Mouse (Mus musculus) ES-Bruce4 (cell line): ENCODE measurements around the gene Hyal2. TPM values are rescaled to one million over a fixed set of nuclear protein-coding genes. Genes with fewer than 3 reads are reported as not detected.

Experiments used
- H3K27ac ChIP-seq: 2 replicates; pipeline ENCODE4 v1.5.1; 2012; ENCODE audit warnings: low read length, inconsistent platforms; ENCODE audit not compliant: insufficient read depth
- H3K27me3 ChIP-seq: 2 replicates; pipeline ENCODE4 v1.6.1; 2012; ENCODE audit warnings: mild to moderate bottlenecking, low read length, inconsistent platforms; ENCODE audit not compliant: control insufficient read depth, poor library complexity, insufficient read depth, severe bottlenecking
- H3K36me3 ChIP-seq: 2 replicates; pipeline ENCODE4 v1.6.1; 2012; ENCODE audit warnings: inconsistent platforms, mild to moderate bottlenecking, low read length, moderate library complexity; ENCODE audit not compliant: control insufficient read depth, poor library complexity, insufficient read depth, severe bottlenecking
- H3K4me1 ChIP-seq: one replicate; pipeline ENCODE4 v1.8.1; 2011; ENCODE audit warnings: low read length; ENCODE audit not compliant: control insufficient read depth, insufficient read depth
- H3K4me3 ChIP-seq: 2 replicates; pipeline ENCODE4 v1.5.1; 2011; ENCODE audit warnings: low read depth, mild to moderate bottlenecking, low read length
- H3K9ac ChIP-seq: 2 replicates; pipeline ENCODE4 v1.6.1; 2012; ENCODE audit warnings: low read depth, mild to moderate bottlenecking, inconsistent platforms; ENCODE audit not compliant: poor library complexity, severe bottlenecking
- H3K9me3 ChIP-seq: replicated peaks from 2 replicates; pipeline ENCODE4 v1.6.1; 2012; ENCODE audit warnings: mild to moderate bottlenecking, low read length, inconsistent platforms; ENCODE audit not compliant: control insufficient read depth, poor library complexity, insufficient read depth, severe bottlenecking
- CTCF ChIP-seq: IDR thresholded peaks from one replicate; pipeline ENCODE4 v1.8.1; 2011; ENCODE audit warnings: low read depth, low read length
- EP300 ChIP-seq: IDR thresholded peaks from 2 replicates; pipeline ENCODE4 v1.6.1; 2011; ENCODE audit warnings: low read depth, low read length; ENCODE audit not compliant: insufficient read depth
- POLR2A ChIP-seq: IDR thresholded peaks from one replicate; pipeline ENCODE4 v1.8.1; 2011; ENCODE audit warnings: low read length; ENCODE audit not compliant: insufficient read depth
- polyA plus RNA-seq: library from polyadenylated mRNA; stranded (reverse); fragments of >200 nt; gene quantifications from 2 replicates; pipeline ENCODE4 v1.2.4, GENCODE M21; 2011; ENCODE audit warnings: low read depth; ENCODE audit not compliant: missing spikeins, insufficient read depth, insufficient read length

Hyal2 gene
- polyA plus RNA-seq, 1 experiment, result 38.7 TPM

DNA sequence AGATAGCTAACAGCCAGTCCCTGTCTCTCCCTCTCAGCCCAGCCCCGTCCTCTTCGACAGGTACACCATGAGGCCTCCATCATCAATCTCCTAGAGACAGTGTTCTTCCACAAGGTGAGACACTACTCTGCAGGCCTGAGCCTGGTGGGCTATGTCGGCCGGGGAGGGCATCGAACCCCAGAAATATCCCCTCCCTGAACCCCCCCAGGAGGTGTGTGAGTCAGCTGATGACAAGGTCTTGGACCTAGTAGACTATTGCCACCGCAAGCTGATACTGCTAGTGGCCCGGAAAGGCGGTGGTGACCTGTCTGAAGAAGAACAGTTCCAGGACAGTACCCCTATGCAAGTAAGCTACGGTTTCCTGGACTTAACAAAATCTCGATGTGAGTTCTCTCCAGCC, 18.9 kb upstream of the Hyal2 start:
- H3K27ac ChIP-seq, result no peak overlapping the region
- no peaks in the 10 kb centered on the region for H3K27me3 ChIP-seq
- H3K36me3 ChIP-seq, result no peaks in the 10 kb centered on the region
- peaks cover 3% of the 10 kb centered on the region for H3K4me1 ChIP-seq
- no peaks in the 10 kb centered on the region for H3K9me3 ChIP-seq
- no peak for TF ChIP-seq CTCF
- TF ChIP-seq EP300, result no peak
- TF ChIP-seq POLR2A, result no peak
- H3K9ac ChIP-seq, result no peak overlapping the region
- no peak overlapping the region for H3K4me3 ChIP-seq

DNA sequence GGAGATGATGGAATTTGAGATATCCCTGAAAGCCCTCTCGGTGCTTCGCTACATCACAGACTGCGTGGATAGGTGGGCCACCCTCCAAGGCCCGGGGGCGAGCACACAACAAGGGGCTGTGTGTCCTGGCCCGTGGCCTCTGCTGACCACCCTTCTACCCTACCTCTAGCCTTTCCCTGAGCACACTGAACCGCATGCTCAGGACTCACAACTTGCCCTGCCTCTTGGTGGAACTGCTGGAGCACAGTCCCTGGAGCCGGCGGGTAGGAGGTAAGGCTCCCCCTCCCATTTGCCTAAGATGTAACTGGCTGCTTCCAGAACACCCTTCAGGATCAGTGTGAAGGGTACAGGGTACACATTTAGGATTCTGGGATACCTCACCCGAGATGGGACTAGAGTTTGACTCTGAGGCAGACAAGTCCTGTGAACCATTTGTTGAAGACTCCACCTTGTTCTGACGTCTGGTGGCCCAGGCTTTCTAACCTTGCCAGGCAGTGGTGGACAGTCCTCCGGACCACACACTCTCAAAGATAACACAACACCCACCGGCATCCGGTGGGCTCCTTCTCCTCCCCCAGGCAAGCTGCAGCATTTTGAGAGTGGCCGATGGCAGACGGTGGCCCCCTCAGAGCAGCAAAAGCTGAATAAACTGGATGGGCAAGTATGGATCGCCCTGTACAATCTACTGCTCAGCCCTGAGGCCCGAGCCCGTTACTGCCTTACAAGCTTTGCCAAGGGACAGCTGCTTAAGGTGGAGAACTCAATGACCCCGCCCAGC, 18.3 kb upstream of the Hyal2 start:
- TF ChIP-seq CTCF (no peak), POLR2A (no peak), EP300 (no peak)
- H3K27me3 ChIP-seq, result no peaks in the 10 kb centered on the region
- no peak overlapping the region for H3K4me3 ChIP-seq

DNA sequence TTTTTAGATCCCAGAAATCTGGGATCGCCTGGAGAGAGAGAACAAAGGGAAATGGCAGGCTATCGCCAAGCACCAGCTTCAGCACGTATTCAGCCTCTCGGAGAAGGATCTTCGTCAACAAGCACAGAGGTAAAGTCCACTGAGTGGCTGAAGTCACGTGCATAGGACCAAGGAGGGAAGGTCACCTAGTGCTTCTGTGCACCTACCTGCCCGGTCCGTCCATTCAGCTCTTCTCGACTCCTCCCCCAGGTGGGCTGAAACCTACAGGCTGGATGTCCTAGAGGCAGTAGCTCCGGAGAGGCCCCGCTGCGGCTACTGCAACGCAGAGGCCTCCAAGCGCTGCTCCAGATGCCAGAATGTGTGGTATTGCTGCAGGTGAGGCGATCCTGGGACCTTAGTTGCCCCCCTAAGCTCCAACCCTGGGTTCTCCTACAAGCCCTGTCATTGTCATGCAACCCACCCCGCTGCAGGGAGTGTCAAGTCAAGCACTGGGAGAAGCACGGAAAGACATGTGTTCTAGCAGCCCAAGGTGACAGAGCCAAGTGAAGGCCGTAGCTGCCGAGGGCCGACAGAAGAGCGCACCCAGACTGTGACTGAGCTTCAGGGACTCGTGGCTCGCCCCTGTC, 17.1 kb upstream of the Hyal2 start:
- H3K27ac ChIP-seq, result no peak overlapping the region

More for the DNA sequence above, 18.3 kb upstream of the Hyal2 start:
- Histone ChIP-seq H3K36me3 (no peaks in the 10 kb centered on the region), H3K9ac (no peak overlapping the region), H3K9me3 (no peaks in the 10 kb centered on the region), H3K27ac (no peak overlapping the region), H3K4me1 (peaks cover 3% of the 10 kb centered on the region)

DNA sequence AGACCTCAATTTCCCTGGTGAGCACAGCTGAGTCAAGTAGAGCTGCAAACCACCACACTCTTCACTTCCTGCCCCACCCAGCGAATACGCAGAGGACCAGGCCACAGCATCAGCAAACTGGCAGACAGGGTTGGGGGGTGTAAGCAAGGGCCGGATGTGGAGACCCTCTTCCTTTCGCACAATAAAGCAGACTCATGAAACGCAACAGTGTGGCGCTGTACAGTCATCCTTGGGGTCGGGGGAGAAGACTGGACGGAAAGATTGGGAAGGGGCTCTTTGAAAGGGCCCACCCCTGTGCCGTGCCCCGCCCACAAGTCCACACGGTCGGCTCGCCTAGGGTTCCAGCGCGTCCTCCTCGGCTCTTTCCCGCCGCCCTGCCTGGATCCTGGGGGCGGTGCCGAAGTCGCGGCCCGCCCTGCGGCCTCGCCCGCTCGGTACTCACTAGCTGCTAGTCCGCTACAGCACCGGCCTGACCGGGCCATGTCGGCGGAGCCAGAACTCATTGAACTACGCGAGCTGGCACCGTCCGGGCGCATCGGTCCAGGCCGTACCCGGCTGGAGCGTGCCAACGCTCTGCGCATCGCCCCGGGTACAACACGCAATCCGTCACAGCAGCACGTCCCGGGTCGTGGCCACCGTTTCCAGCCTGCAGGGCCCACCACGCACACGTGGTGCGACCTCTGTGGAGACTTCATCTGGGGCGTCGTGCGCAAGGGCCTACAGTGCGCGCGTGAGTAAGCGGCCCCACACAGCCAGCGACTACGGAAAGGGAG, 16.4 kb upstream of the Hyal2 start, which contains the start of gene Rassf1:
Gene Rassf1 (plus strand): TSS at position 439 of the 773 bp plus-strand sequence.
- no peak within 1 kb of the TSS for H3K27ac ChIP-seq
- H3K27me3 ChIP-seq, result no peaks in the 10 kb centered on the region
- H3K4me3 ChIP-seq, result peak within 1 kb of the TSS; percentile 64
- TF ChIP-seq CTCF (no peak), EP300 (no peak), POLR2A (no peak)
- H3K9ac ChIP-seq, result peak within 1 kb of the TSS; percentile 39
- H3K9me3 ChIP-seq, result no peaks in the 10 kb centered on the region
- H3K4me1 ChIP-seq, result peaks cover 3% of the 10 kb centered on the region
- H3K36me3 ChIP-seq, result no peaks in the 10 kb centered on the region

More for the DNA sequence above, 17.1 kb upstream of the Hyal2 start:
- no peak overlapping the region for H3K9ac ChIP-seq
- no peaks in the 10 kb centered on the region for H3K36me3 ChIP-seq
- peaks cover 3% of the 10 kb centered on the region for H3K4me1 ChIP-seq
- no peaks in the 10 kb centered on the region for H3K9me3 ChIP-seq
- no peak for TF ChIP-seq POLR2A
- no peak for TF ChIP-seq CTCF
- no peak for TF ChIP-seq EP300
- H3K27me3 ChIP-seq, result no peaks in the 10 kb centered on the region
- 0 out of 2 replicates have a peak overlapping the region, but pooled peaks have one; percentile 13 for H3K4me3 ChIP-seq

DNA sequence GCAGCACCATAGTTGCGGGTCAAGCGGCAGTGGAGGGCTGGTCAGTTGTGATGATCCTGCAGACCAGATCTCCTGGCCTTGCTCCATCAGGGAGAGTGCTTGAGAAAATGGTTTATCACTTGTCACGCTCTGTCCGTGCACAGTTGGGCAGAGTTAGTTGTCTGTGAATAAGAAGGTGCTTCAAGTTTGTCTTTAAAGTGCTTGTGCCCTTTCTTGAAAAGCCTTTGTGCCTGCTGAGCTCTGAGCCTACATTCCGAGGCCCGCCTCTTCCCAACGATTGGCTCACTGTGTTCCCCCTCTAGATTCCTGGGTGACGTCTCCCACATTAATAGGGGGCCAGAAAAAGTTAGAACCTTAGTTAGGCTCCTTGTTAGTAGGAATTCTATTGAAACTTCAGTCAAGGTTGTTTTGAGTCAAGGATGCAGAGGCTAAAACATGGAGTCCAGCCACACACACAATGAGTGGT, 15.8 kb upstream of the Hyal2 start:
- TF ChIP-seq POLR2A (no peak), CTCF (no peak), EP300 (no peak)
- Histone ChIP-seq H3K27ac (no peak overlapping the region), H3K9me3 (no peaks in the 10 kb centered on the region), H3K4me1 (peaks cover 3% of the 10 kb centered on the region), H3K27me3 (no peaks in the 10 kb centered on the region), H3K4me3 (peak overlapping the region; percentile 64), H3K9ac (peak overlapping the region; percentile 39), H3K36me3 (no peaks in the 10 kb centered on the region)
